Mouse (Mus musculus): ENCODE results near the gene Foxn3. TPM values are rescaled to one million over a fixed set of nuclear protein-coding genes. Genes with fewer than 3 reads are reported as not detected.

Gene Foxn3
- polyA plus RNA-seq, 1 experiment from 2014 or later = 90.2 TPM

DNA sequence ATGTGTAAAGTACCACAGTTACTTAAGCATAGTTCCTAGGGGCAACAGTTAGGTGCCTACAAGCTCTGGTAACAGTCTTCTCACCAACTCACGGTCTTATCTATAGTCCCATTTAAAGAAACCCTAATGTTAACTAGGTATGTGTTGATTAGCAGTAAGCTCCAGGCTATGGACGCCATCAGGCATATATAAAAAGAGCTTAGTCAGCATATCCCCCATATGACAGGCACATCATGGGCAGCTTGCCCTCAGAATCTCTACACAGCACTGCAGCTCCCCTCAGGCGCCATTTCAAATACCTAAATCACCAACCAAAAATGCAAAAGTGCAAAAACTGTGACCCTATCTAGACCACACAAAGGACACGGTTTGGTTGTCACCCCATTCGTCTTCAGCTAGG is 160.4 kb downstream of the Foxn3 start:
- 95% methylated on average over 5 of the region's 5 CpGs for WGBS
- peaks cover 9% of the 10 kb centered on the region; the same call in 1 of the 2 replicates for H3K4me1 ChIP-seq
- peaks cover 7% of the 10 kb centered on the region; the same call in 1 of the 2 replicates for H3K9me3 ChIP-seq (replicated peaks)
- H3K27ac ChIP-seq = no peak overlapping the region
- H3K9ac ChIP-seq = no peak overlapping the region
- no peaks in the 10 kb centered on the region for H3K36me3 ChIP-seq
- H3K4me3 ChIP-seq = no peak overlapping the region
- no peak overlapping the region for H3K4me2 ChIP-seq (replicated peaks)
- no peaks in the 10 kb centered on the region for H3K27me3 ChIP-seq
- ATAC-seq (ENCODE audit: low FRiP score) = no peak

DNA sequence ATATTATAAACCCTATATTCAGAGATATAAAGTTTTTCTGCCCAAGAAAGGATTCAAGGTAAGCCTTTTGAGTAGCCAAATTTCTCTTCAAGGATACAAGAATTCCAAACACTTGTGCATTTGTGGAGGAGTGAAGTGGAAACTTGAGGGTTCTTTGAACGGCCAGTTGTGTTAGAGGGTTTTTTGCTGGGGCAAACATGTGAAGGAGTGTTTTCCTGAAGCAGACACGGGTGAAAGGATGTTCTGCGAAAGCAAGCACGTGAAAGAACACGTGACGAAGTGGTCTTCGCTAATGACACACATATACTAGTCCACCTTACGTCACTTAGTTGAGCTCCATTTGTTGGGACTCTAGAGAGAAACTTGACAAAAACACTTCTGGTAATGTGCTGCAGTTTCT is 162.5 kb downstream of the Foxn3 start:
- 95% methylated on average over 8 of the region's 8 CpGs for WGBS
- H3K4me3 ChIP-seq = no peak overlapping the region
- H3K9ac ChIP-seq = no peak overlapping the region
- no peak overlapping the region for H3K4me2 ChIP-seq (replicated peaks)
- H3K9me3 ChIP-seq (replicated peaks) = peaks cover 7% of the 10 kb centered on the region; the same call in 1 of the 2 replicates
- no peaks in the 10 kb centered on the region for H3K4me1 ChIP-seq
- H3K27me3 ChIP-seq = no peaks in the 10 kb centered on the region
- no peak for ATAC-seq (ENCODE audit: low FRiP score)
- H3K36me3 ChIP-seq = no peaks in the 10 kb centered on the region
- no peak overlapping the region for H3K27ac ChIP-seq

DNA sequence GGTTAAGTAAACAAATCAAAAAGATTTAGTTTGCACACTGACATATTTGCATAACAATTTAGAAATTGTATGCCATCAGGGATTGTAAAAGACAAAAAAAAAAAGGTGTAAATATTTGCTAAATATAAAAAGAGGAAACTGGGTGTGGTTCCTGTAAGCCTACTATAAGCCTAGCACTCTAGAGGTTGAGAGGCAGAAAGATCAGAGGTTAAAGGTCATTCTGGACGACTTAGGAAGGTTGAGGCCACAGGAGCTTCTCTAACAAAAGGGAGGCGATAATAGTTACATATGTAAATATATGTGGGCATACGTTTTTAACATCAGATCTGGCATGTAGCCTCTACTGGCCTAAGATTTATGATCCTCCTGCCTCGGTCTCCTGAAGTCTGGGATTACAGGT is 163.8 kb downstream of the Foxn3 start:
- Histone ChIP-seq H3K27me3 (no peaks in the 10 kb centered on the region), H3K9me3 (replicated peaks) (peaks cover 7% of the 10 kb centered on the region; the same call in 1 of the 2 replicates), H3K4me1 (no peaks in the 10 kb centered on the region; the same call in 1 of the 2 replicates), H3K4me3 (no peak overlapping the region), H3K27ac (no peak overlapping the region), H3K9ac (no peak overlapping the region), H3K36me3 (no peaks in the 10 kb centered on the region), H3K4me2 (replicated peaks) (no peak overlapping the region)
- WGBS = 72% methylated on average over 4 of the region's 4 CpGs
- ATAC-seq (ENCODE audit: low FRiP score) = no peak

DNA sequence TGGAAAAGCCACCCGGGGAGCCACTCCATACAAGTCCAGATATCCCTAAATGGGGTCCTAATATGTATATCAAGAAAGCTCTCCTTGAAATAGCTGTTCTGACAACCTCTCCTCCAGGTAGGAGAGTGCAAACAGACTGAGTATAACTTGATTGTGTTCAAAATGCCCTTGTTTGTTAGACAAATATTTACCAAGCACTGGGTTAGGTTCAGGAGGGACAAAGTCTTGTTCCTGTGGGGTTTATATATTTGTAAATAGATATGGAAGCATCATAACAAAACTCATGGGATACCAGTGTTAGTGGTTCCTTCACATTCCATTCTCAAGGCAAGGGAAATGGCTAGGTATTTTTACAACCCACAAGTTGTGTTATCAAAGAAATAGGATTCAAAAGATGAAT is 166.9 kb downstream of the Foxn3 start:
- Histone ChIP-seq H3K36me3 (no peaks in the 10 kb centered on the region), H3K4me1 (peaks cover 5% of the 10 kb centered on the region), H3K4me2 (replicated peaks) (no peak overlapping the region), H3K27me3 (no peaks in the 10 kb centered on the region), H3K9me3 (replicated peaks) (no peaks in the 10 kb centered on the region), H3K9ac (no peak overlapping the region), H3K27ac (no peak overlapping the region), H3K4me3 (no peak overlapping the region)
- WGBS = 91% methylated on average over 1 of the region's 1 CpGs
- no peak for ATAC-seq (ENCODE audit: low FRiP score)

DNA sequence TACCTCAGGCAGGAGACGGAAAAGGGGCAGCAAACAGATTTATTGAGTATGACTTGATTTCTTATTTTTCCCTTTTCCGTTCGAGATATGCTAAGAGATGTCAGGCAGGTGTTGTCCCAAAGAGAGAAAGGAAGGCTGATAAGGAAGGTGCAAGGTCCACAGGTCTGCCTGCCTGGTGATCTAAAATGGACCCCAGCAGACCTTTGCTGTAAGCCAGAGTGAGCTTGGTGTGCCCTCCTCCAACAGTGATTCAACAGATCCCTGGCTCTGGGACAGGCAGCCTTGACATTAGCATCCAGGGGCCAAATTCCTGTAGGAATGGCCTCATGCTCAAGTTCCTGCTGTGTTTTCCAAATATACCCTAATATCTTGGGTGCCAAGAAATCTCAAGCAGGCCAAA is 168.3 kb downstream of the Foxn3 start:
- WGBS = 82% methylated on average over 3 of the region's 3 CpGs
- Histone ChIP-seq H3K9ac (no peak overlapping the region), H3K27me3 (no peaks in the 10 kb centered on the region), H3K4me2 (replicated peaks) (no peak overlapping the region), H3K9me3 (replicated peaks) (no peaks in the 10 kb centered on the region), H3K27ac (no peak overlapping the region), H3K36me3 (no peaks in the 10 kb centered on the region), H3K4me1 (peaks cover 12% of the 10 kb centered on the region), H3K4me3 (no peak overlapping the region)
- no peak for ATAC-seq (ENCODE audit: low FRiP score)

DNA sequence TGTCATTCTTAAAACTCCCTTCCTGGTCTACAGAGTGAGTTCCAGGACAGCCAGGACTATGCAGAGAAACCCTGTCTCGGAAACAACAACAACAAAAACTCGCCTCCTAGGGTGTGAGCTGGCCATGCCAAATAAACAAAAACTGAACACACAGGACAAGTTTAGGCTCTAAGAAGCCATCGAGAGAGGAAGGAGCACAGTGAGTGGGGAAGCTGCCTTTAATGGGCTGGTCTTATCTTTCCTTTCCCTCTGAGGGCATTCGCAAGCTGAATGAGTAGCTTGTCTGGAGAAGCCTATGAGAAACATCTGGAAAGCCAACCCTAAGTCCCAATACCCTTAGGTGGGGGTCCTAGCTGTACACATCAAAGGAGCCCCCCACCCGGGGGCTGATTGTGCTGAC is 168.7 kb downstream of the Foxn3 start:
- Histone ChIP-seq H3K27me3 (no peaks in the 10 kb centered on the region), H3K9ac (no peak overlapping the region), H3K4me3 (no peak overlapping the region), H3K36me3 (no peaks in the 10 kb centered on the region), H3K4me1 (peaks cover 12% of the 10 kb centered on the region), H3K4me2 (replicated peaks) (no peak overlapping the region), H3K27ac (no peak overlapping the region), H3K9me3 (replicated peaks) (no peaks in the 10 kb centered on the region)
- ATAC-seq (ENCODE audit: low FRiP score) = no peak
- 56% methylated on average over 5 of the region's 5 CpGs for WGBS

DNA sequence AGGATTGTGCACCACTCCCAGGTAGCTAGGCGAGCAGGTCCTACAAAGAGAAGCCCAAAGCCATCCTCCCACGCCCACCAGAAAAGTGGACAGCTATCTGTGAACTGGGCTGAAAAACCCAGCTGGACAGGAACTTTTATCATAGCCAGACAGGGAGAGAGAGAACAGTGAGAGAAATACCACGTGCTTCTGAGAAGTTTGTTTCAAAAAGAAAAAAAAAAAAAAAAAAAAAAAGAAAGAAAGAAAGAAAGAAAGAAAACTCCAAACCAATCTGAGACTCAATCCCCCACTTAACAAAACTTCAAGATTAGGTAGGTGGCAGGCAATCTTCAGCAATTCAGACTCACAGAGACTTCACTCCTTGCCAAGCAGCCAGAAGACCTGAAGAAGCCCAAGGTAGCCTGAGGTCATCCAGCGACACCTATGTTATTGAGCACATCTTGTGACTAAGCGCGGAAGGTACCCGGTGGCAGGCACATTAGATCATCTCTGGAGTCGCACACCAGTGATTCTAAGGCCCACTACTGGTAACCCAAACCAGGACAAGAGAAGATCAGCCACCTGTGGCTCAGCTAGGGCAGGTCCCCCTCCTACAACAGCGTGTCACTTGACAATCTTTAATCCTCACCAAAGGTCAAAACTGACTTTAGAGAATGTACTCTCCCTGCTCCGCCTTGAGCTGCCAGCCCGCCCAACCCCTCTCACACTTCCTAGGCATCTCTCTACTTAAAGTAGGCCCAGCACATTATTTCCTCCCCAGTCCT is 169.3 kb downstream of the Foxn3 start:
- H3K4me2 ChIP-seq (replicated peaks) = peak overlapping the region; percentile 70
- H3K9me3 ChIP-seq (replicated peaks) = no peaks in the 10 kb centered on the region
- H3K27me3 ChIP-seq = no peaks in the 10 kb centered on the region
- H3K9ac ChIP-seq = peak overlapping the region; percentile 89
- 38% methylated on average over 11 of the region's 11 CpGs for WGBS
- peak overlapping the region; percentile 91 for H3K4me3 ChIP-seq
- peak overlapping the region; percentile 95 for H3K27ac ChIP-seq
- no peak for ATAC-seq (ENCODE audit: low FRiP score)
- no peaks in the 10 kb centered on the region for H3K36me3 ChIP-seq
- peaks cover 12% of the 10 kb centered on the region for H3K4me1 ChIP-seq

DNA sequence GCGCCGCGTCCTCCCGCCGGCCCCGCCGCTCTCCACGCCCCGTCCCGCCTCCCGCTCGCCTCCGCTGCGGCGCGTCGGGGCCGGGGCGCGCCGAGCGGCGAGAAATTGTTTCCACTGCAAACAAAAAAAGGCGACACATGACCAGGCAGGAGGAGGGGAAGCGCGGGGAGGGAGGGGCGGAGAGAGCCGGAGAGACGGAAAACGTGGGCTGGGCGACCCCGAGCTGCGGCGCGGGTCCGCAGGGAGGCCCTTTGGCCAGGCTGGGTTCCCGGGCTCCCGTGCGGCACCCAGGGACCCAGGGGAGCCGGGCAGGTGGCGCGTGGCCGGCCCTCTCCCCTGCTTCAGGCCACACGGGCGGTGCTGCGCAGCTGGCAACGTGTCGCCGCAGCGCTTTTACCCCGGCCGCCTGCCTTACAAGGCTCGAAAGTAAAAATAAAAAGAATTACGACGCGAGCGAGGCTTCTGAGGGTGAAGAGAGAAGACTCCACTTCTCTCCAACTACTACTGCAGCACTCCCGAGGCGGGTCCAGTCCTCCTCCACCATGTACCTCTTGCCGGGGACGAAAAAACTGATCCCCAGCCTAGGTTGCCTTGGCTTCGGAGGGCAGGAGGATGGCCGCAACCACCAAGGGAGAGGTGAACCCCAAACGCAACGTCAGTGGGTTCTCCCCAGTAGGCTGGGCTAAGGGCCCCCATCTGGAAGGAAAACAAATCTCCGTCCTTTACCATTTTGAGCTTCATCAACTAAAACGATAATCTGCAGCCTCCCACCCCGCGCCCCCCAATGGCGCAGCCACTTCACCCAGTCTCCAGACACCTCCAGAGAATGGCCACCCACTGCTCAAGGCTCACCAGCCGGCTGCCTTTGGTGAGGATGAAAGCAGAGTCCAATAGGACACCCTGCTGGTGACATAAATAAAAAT is 170.2 kb downstream of the Foxn3 start:
- peaks cover 12% of the 10 kb centered on the region for H3K4me1 ChIP-seq
- peak overlapping the region; percentile 89 for H3K9ac ChIP-seq
- peak overlapping the region; percentile 91 for H3K4me3 ChIP-seq
- no peaks in the 10 kb centered on the region for H3K9me3 ChIP-seq (replicated peaks)
- H3K27ac ChIP-seq = peak overlapping the region; percentile 95
- ATAC-seq (ENCODE audit: low FRiP score) = peak; percentile 89
- peaks cover 8% of the 10 kb centered on the region for H3K36me3 ChIP-seq
- peak overlapping the region; percentile 70 for H3K4me2 ChIP-seq (replicated peaks)
- no peaks in the 10 kb centered on the region for H3K27me3 ChIP-seq
- under 1% methylated on average over 68 of the region's 71 CpGs for WGBS

DNA sequence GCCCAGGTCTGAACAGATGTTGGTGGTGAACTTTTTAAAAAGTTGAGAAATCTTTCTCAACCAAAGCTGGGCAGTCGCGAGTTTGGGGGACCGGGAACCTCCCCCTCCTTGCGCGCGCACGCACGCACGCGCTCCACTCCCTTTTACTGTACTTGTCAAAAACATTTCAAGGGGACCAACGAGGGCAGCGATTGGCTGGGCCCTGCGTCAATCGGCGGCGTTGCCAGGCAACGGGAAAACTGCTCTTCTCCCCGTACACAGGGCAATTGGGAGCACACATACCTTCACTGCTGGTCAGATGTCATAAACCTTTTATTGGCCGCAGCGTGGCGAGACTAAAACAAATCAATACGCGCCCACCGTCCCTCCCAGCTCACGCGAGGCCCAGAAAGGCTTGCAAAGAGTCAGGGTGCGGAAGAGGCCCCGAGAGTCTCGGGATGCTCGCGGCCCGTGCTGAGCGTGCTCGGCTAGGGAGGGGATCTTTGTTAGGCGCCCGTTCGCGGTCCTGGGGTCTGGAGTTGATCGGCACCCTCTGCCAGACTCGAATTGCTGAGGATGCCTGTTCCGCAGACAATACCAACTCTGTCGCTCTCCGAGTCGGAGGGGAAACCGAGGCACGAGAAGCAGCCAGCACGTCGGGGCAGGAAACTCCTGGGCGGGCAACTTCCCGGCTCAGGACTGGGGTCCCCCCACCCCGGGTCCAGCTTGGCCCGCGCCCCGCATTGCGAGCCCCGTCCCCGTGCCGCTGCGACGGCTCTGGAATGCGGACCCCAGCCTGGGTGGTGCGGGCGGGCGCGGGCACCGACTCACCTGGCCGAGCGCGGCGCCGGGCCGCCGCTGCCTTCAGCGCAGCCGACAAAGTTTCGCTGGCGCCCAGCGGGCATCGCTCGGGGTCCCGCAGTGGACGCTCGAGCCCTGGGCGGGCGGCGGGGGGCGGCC is 171.2 kb downstream of the Foxn3 start:
- peaks cover 14% of the 10 kb centered on the region for H3K36me3 ChIP-seq
- under 1% methylated on average over 82 of the region's 87 CpGs for WGBS
- peak overlapping the region; percentile 91 for H3K4me3 ChIP-seq
- no peaks in the 10 kb centered on the region for H3K9me3 ChIP-seq (replicated peaks)
- H3K27me3 ChIP-seq = no peaks in the 10 kb centered on the region
- peak; percentile 86 for ATAC-seq (ENCODE audit: low FRiP score)
- H3K4me1 ChIP-seq = peaks cover 12% of the 10 kb centered on the region
- peak overlapping the region; percentile 95 for H3K27ac ChIP-seq
- H3K4me2 ChIP-seq (replicated peaks) = peak overlapping the region; percentile 70
- peak overlapping the region; percentile 89 for H3K9ac ChIP-seq

DNA sequence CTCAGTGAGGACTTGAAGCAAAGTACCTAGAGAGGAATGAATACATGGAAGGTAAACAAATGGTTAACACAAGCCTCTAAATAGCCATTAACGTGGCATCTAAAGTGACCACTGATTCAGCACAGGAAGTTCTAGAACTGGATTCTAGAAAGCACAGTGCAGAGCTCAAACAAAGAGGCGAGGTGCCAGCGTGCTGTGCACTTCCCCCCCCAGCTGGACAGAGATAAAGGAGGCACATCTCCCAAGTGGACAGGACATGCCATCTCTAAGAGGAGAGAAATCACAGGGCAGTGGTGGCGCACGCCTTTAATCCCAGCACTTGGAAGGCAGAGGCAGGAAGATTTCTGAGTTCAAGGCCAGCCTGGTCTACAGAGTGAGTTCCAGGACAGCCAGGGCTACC is 173.0 kb downstream of the Foxn3 start:
- Histone ChIP-seq H3K4me1 (peaks cover 27% of the 10 kb centered on the region), H3K9me3 (replicated peaks) (no peaks in the 10 kb centered on the region), H3K36me3 (peaks cover 19% of the 10 kb centered on the region), H3K9ac (no peak overlapping the region), H3K27ac (no peak overlapping the region), H3K4me2 (replicated peaks) (no peak overlapping the region), H3K4me3 (no peak overlapping the region), H3K27me3 (no peaks in the 10 kb centered on the region)
- no peak for ATAC-seq (ENCODE audit: low FRiP score)
- WGBS = 75% methylated on average over 5 of the region's 5 CpGs

DNA sequence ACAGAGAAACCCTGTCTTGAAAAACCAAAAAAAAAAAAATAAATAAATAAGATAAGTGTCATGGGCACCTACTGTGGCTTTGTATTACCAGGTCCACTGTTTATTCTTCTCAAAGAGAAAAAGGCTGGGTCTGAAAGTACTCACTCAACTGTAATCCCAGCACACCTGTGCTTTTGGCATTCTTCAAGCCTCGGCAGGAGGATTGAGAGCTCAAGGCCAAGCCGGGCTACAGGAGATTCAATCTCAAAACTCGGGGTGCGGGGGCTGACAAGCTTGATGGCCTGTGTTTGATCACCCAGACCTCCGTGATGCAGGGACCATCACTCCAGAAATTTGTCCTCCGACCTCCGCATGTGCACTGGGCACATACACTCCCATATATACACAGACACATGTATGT is 174.1 kb downstream of the Foxn3 start:
- Histone ChIP-seq H3K4me2 (replicated peaks) (no peak overlapping the region), H3K9me3 (replicated peaks) (no peaks in the 10 kb centered on the region), H3K27me3 (no peaks in the 10 kb centered on the region), H3K4me3 (no peak overlapping the region), H3K27ac (no peak overlapping the region), H3K9ac (no peak overlapping the region), H3K36me3 (peaks cover 19% of the 10 kb centered on the region), H3K4me1 (peaks cover 33% of the 10 kb centered on the region)
- WGBS = 94% methylated on average over 7 of the region's 7 CpGs
- ATAC-seq (ENCODE audit: low FRiP score) = no peak

All from hindbrain, embryonic 12.5 days (tissue).